Mouse (Mus musculus) embryonic facial prominence, embryonic 14.5 days (tissue): ENCODE measurements around the gene Dcakd. TPM values are rescaled to one million over a fixed set of nuclear protein-coding genes. Genes with fewer than 3 reads are reported as not detected.
A peak's percentile ranks its signal among the peaks of the same experiment; 100 is the strongest.

Experiments used
- ATAC-seq: fragments of 200-750 bp; cut with Nextera tagmentation; 2 replicates; pipeline ENCODE4 v1.8.0; 2017; ENCODE audit warnings: low read depth, moderate number of reproducible peaks, moderate TSS enrichment
- DNase-seq: peaks from one replicate; pipeline ENCODE4 v3.0.0-alpha.2; 2015; ENCODE audit warnings: low spot score
- H3K27ac ChIP-seq: fragments of 300-500 bp; sonication (generic); replicated peaks from 2 replicates; pipeline ENCODE4 v1.5.1; 2014; ENCODE audit warnings: low read depth, mild to moderate bottlenecking, low read length, moderate library complexity
- H3K27me3 ChIP-seq: fragments of 300-500 bp; sonication (generic); replicated peaks from 2 replicates; pipeline ENCODE4 v1.6.1; 2014; ENCODE audit warnings: low read length; ENCODE audit not compliant: control insufficient read depth, insufficient read depth
- H3K36me3 ChIP-seq: fragments of 300-500 bp; sonication (generic); 2 replicates; pipeline ENCODE4 v1.6.1; 2014; ENCODE audit warnings: low read length, mixed read lengths; ENCODE audit not compliant: control insufficient read depth, insufficient read depth
- H3K4me1 ChIP-seq: fragments of 300-500 bp; sonication (generic); 2 replicates; pipeline ENCODE4 v1.6.1; 2014; ENCODE audit warnings: antibody characterized with exemption, low read length; ENCODE audit not compliant: control insufficient read depth, insufficient read depth
- H3K4me2 ChIP-seq: fragments of 300-500 bp; sonication (generic); 2 replicates; pipeline ENCODE4 v1.6.1; 2014; ENCODE audit warnings: low read depth, mild to moderate bottlenecking, low read length, moderate library complexity, mixed read lengths
- H3K4me3 ChIP-seq: fragments of 300-500 bp; sonication (generic); 2 replicates; pipeline ENCODE4 v1.5.1; 2014; ENCODE audit warnings: low read depth, mild to moderate bottlenecking, low read length
- H3K9ac ChIP-seq: fragments of 300-500 bp; sonication (generic); 2 replicates; pipeline ENCODE4 v1.6.1; 2014; ENCODE audit warnings: low read depth, mild to moderate bottlenecking, low read length, moderate library complexity, mixed read lengths
- H3K9me3 ChIP-seq: fragments of 300-500 bp; sonication (generic); 2 replicates; pipeline ENCODE4 v1.6.1; 2016; ENCODE audit warnings: low read length; ENCODE audit not compliant: control insufficient read depth
- WGBS: fragments of 180-500 bp; shearing (Covaris S2); extraction: QIAGEN DNeasy Blood & Tissue Kit; methylation state at CpG from one replicate; pipeline ENCODE4 v1.1.7; 2014; 5-methylcytosine and 5-hydroxymethylcytosine counted together
- polyA plus RNA-seq: library from polyadenylated mRNA; unstranded; fragments of >200 nt; fragmentation: Nextera tagmentation; extraction: Ambion mirVana; gene quantifications from 2 replicates; pipeline ENCODE4 v1.2.1, GENCODE M21; 2014

Gene Dcakd
- polyA plus RNA-seq, 1 experiment from 2014 or later = 138 TPM

DNA sequence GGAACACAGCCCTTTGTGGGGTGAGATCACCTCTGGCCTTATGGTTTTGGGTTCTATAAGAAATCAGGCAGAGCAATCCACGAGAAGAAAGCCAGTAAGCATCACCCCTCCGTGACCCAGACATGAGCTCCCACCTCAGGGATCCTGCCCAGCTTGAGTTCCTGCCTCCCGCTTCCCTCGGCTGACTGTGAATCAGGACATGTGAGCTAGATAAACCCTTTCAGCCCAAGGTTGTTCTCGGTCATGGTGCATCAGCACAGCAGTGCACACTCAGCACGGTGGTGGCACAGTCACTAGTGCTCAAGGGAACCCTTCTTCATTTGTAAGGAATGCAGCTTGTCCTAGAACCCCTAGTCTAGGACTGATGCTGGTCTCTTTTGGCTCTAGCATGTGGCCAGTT, 9.3 kb downstream of the Dcakd start:
- H3K27me3 ChIP-seq = no peaks in the 10 kb centered on the region
- no peak overlapping the region for H3K9ac ChIP-seq
- peaks cover 9% of the 10 kb centered on the region; the same call in 1 of the 2 replicates for H3K4me1 ChIP-seq
- ATAC-seq (no peak), DNase-seq (no peak)
- no peak overlapping the region for H3K27ac ChIP-seq
- H3K4me3 ChIP-seq = no peak overlapping the region
- H3K36me3 ChIP-seq = no peaks in the 10 kb centered on the region
- no peaks in the 10 kb centered on the region for H3K9me3 ChIP-seq
- H3K4me2 ChIP-seq = no peak overlapping the region
- WGBS = 68% methylated on average over 6 of the region's 6 CpGs

DNA sequence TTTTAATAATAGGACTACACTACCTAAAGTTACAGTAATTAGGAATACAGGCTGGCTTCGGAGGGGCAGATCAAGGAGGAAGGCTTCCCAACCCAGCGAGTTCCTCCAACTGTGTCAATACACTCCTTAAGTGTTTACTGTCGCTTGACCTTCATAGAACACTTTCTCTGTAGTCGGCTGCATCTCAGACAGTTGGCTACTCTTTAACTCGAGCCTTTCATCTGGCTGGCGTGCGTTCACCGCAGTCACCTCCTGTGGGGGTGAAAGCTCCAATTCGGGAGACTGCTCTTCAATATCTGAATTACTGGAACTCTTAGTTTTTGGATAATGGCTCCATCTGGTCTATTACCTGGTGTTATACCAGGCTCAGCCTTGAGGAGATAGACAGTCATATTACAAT, 10.5 kb downstream of the Dcakd start:
- DNase-seq = no peak
- ATAC-seq = no peak
- Histone ChIP-seq H3K27ac (no peak overlapping the region), H3K4me3 (no peak overlapping the region), H3K9me3 (no peaks in the 10 kb centered on the region), H3K27me3 (no peaks in the 10 kb centered on the region), H3K4me2 (no peak overlapping the region), H3K36me3 (peaks cover 8% of the 10 kb centered on the region), H3K9ac (no peak overlapping the region), H3K4me1 (peaks cover 9% of the 10 kb centered on the region; the same call in 1 of the 2 replicates)
- 70% methylated on average over 9 of the region's 9 CpGs for WGBS

DNA sequence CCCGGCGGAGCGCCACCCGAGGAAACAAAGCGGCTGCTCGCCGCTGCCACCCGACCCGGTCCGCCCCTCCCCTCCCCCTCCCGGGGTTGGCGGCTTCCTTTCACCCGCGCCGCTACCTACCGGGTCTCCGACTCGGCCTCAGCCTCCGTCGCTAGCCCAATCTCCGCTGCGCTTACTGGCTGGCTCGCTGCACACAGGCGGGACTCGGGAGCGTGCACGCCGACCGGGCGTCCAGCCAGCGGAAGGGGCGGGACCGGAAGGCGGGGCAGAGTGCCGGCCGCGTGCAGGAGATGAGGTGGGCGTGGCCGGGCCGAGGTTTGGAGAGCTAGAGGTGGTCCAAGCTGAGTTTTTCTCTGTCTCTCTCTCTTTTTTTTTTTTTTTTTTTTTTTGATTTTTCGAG, 11.2 kb downstream of the Dcakd start:
- Histone ChIP-seq H3K36me3 (peaks cover 10% of the 10 kb centered on the region), H3K9ac (peak overlapping the region; percentile 92), H3K4me2 (peak overlapping the region; percentile 76), H3K27me3 (no peaks in the 10 kb centered on the region), H3K4me1 (peaks cover 9% of the 10 kb centered on the region; the same call in 1 of the 2 replicates), H3K9me3 (no peaks in the 10 kb centered on the region), H3K27ac (peak overlapping the region; percentile 91), H3K4me3 (peak overlapping the region; percentile 84)
- ATAC-seq (peak; percentile 98), DNase-seq (peak; percentile 97)
- under 1% methylated on average over 39 of the region's 41 CpGs for WGBS

DNA sequence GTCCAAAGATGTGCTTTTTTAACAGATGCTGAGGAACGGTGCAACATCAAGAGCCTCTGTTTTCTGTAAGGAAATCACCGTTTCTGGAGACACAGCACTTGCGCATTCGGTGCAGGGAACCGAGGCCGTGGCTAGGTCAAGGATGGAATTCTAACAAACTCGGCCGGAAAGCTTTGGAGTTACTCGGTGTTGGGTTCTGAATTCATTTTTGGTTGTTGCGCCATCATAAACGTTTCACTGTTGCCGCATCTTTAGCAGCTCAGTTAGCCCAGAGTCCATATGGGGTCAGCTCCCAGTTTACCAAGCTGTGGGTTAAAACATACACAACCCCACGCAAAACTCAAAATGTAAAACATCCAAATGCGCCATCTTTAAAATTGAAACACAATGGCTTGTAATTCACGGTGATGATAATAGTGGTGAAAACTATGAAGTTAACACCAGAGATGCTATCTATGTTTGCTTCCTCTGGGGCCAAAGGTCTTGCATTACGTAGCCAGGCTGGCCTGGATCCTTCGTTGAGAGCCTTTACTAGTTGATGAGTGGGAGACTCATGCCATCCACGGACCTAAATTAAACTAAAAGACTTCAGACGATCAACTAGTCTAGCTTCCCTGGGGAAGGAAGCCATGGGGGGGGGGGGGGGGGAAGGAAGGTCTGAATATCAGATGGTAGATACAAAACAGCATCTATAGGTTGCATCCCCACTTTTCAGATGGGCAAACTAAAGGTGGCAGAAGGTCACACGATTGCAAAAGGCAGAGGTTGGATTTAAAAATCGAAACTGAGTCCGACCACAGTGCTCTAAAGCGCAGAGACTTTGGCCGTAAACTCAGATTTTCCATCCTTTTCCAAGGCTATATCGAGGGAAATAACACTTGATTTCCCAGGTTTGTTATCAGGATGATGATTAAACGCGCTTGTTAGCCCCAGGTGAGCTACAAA, 12.0 kb downstream of the Dcakd start:
- H3K27ac ChIP-seq = peak overlapping the region; percentile 91
- WGBS = 40% methylated on average over 27 of the region's 27 CpGs
- DNase-seq = no peak

DNA sequence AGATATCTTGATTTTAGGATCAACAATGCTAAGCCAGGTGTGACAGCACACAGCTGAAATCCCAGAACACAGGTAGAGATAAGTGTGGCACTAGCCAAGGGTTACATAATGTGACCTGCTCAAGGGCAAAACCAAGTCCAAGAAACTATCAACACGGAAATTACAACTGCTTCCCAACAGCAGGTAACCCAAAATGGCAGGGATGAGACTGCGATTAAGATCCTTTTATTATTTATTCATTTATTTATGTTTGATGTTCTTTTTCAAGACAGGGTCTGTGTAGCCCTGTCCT, 17.0 kb downstream of the Dcakd start:
- Histone ChIP-seq H3K4me3 (no peak overlapping the region), H3K36me3 (peaks cover 24% of the 10 kb centered on the region), H3K9me3 (no peaks in the 10 kb centered on the region), H3K27ac (no peak overlapping the region), H3K9ac (no peak overlapping the region), H3K4me2 (no peak overlapping the region), H3K4me1 (peaks cover 8% of the 10 kb centered on the region; the same call in 1 of the 2 replicates), H3K27me3 (no peaks in the 10 kb centered on the region)
- no peak for DNase-seq
- 90% methylated on average over 2 of the region's 2 CpGs for WGBS
- no peak for ATAC-seq

More for the DNA sequence above, 12.0 kb downstream of the Dcakd start:
- Histone ChIP-seq H3K4me3 (peak overlapping the region; percentile 84), H3K4me2 (peak overlapping the region; percentile 76), H3K4me1 (peaks cover 9% of the 10 kb centered on the region; the same call in 1 of the 2 replicates), H3K9me3 (no peaks in the 10 kb centered on the region), H3K9ac (peak overlapping the region; percentile 92), H3K36me3 (peaks cover 10% of the 10 kb centered on the region), H3K27me3 (no peaks in the 10 kb centered on the region)
- no peak for ATAC-seq

DNA sequence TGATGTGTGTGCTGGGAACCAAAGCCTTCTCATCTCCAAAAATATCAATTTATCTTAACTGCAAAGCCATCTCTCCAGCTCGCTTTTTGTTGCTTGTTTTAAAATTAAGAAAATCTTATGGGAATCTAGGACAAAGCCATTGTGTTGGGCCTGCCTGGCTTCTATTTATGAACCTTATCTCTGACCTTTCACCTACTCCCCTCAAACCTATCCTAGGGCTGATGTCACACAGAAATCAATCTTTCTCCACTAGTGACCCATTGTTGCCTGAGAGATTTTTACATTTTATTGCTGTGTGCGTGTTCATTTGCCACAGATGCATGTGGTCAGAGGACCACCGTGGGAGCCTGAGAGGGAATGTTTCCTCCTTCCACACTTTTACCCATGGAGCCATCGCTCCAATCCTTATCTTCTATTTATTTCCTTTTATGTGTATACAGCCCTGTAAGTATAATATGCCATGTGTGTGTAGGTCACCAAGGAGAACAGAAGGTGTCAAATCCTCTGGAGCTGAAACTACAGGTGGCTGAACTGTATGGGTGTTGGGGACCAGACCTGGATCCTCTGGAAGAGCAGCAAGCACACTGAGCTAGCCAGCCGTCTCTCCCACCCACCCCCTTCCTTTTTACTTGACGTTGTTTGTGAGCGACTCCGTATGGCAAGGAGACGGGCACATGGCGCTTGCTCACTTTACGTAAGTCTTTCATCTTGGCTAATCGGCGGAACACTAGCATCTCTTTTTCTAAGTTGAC, 17.5 kb downstream of the Dcakd start:
- no peak overlapping the region for H3K27ac ChIP-seq
- H3K9me3 ChIP-seq = no peaks in the 10 kb centered on the region
- ATAC-seq (no peak), DNase-seq (no peak)
- no peak overlapping the region for H3K4me3 ChIP-seq
- peaks cover 25% of the 10 kb centered on the region for H3K36me3 ChIP-seq
- peaks cover 3% of the 10 kb centered on the region; the same call in 1 of the 2 replicates for H3K4me1 ChIP-seq
- H3K27me3 ChIP-seq = no peaks in the 10 kb centered on the region
- 86% methylated on average over 13 of the region's 13 CpGs for WGBS
- no peak overlapping the region for H3K9ac ChIP-seq
- no peak overlapping the region for H3K4me2 ChIP-seq

DNA sequence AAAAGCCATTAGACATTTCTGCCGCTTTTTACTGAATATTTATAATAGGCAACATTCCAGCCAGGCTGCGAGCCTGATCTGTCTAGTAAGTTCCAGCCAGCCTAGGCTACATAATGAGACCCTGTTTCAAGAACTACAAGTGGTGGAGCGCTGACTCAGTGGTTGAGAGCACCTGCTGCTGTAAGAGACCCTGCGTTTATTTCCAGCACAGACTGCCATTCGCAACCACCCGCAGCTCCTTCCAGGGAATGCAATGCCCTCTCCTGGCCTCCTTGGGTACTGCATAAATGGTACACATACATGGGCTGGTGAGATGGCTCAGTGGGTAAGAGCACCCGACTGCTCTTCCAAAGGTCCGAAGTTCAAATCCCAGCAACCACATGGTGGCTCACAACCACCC, 18.9 kb downstream of the Dcakd start:
- Histone ChIP-seq H3K9ac (no peak overlapping the region), H3K4me3 (no peak overlapping the region), H3K4me1 (no peaks in the 10 kb centered on the region; the same call in 1 of the 2 replicates), H3K4me2 (no peak overlapping the region), H3K36me3 (peaks cover 25% of the 10 kb centered on the region), H3K27ac (no peak overlapping the region), H3K27me3 (no peaks in the 10 kb centered on the region), H3K9me3 (no peaks in the 10 kb centered on the region)
- no peak for ATAC-seq
- 85% methylated on average over 8 of the region's 8 CpGs for WGBS
- DNase-seq = no peak

DNA sequence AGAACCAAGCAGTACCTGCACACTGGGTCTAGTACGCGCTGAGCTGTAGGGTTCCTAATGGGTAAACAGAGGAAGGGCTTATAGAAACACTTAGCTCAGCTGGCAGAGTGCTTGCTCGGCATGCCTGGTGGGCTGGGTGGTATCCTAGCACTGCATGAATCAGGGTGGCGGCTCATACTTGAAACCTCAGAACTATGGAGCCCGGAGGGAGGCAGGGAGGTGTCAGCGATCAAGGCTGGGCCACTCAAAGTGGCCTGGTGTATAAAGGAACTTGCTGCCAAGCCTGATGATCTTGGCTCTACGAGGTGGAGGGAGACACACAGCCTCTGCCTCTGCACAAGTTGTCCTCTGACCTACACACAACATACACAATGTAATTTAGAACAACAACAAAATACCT, 19.6 kb downstream of the Dcakd start:
- 80% methylated on average over 7 of the region's 7 CpGs for WGBS
- Histone ChIP-seq H3K27me3 (no peaks in the 10 kb centered on the region), H3K4me3 (no peak overlapping the region), H3K27ac (no peak overlapping the region), H3K9me3 (no peaks in the 10 kb centered on the region), H3K36me3 (peaks cover 25% of the 10 kb centered on the region), H3K4me1 (no peaks in the 10 kb centered on the region; the same call in 1 of the 2 replicates), H3K9ac (no peak overlapping the region), H3K4me2 (no peak overlapping the region)
- DNase-seq (no peak), ATAC-seq (no peak)
